Mouse (Mus musculus) heart, embryonic 13.5 days (tissue): ENCODE results near the gene Rsph6a. TPM values are rescaled to one million over a fixed set of nuclear protein-coding genes. Genes with fewer than 3 reads are reported as not detected.

Experiments used
- ATAC-seq: fragments of 200-750 bp; cut with Nextera tagmentation; 2 replicates; pipeline ENCODE4 v1.8.0; 2017; ENCODE audit warnings: moderate TSS enrichment; ENCODE audit not compliant: insufficient number of reproducible peaks, low FRiP score, low TSS enrichment; ENCODE audit errors: extremely low read depth
- H3K27ac ChIP-seq: fragments of 300-500 bp; sonication (generic); replicated peaks from 2 replicates; pipeline ENCODE4 v1.5.1; 2015; ENCODE audit warnings: moderate library complexity, mild to moderate bottlenecking, inconsistent platforms
- H3K27me3 ChIP-seq: fragments of 300-500 bp; sonication (generic); replicated peaks from 2 replicates; pipeline ENCODE4 v1.6.1; 2015; ENCODE audit warnings: mild to moderate bottlenecking, inconsistent platforms
- H3K36me3 ChIP-seq: fragments of 300-500 bp; sonication (generic); 2 replicates; pipeline ENCODE4 v1.6.1; 2015; ENCODE audit warnings: mild to moderate bottlenecking, inconsistent platforms
- H3K4me1 ChIP-seq: fragments of 300-500 bp; sonication (generic); 2 replicates; pipeline ENCODE4 v1.6.1; 2015; ENCODE audit warnings: inconsistent platforms
- H3K4me2 ChIP-seq: fragments of 300-500 bp; sonication (generic); 2 replicates; pipeline ENCODE4 v1.6.1; 2015; ENCODE audit warnings: inconsistent platforms, mild to moderate bottlenecking, moderate library complexity
- H3K4me3 ChIP-seq: fragments of 300-500 bp; sonication (generic); 2 replicates; pipeline ENCODE4 v1.5.1; 2015; ENCODE audit warnings: moderate library complexity, mild to moderate bottlenecking, inconsistent platforms
- H3K9ac ChIP-seq: fragments of 300-500 bp; sonication (generic); 2 replicates; pipeline ENCODE4 v1.6.1; 2015; ENCODE audit warnings: inconsistent platforms, mild to moderate bottlenecking, moderate library complexity
- H3K9me3 ChIP-seq: fragments of 300-500 bp; sonication (generic); 2 replicates; pipeline ENCODE4 v1.6.1; 2016; ENCODE audit warnings: inconsistent platforms
- WGBS: fragments of 180-500 bp; shearing (Covaris S2); methylation state at CpG from one replicate; pipeline ENCODE4 v1.1.7; 2015; ENCODE audit warnings: mixed read lengths; 5-methylcytosine and 5-hydroxymethylcytosine counted together
- polyA plus RNA-seq: library from polyadenylated mRNA; unstranded; fragments of >200 nt; fragmentation: Nextera tagmentation; extraction: Ambion mirVana; gene quantifications from 2 replicates; pipeline ENCODE4 v1.2.1, GENCODE M21; 2015

Gene Rsph6a
- polyA plus RNA-seq, 1 experiment from 2014 or later, result not detected

GRCm38 (mm10) chr7:19048006-19048527 is 6.4 kb upstream of the Rsph6a start:
- ATAC-seq, result no peak
- no peaks in the 10 kb centered on the region for H3K4me1 ChIP-seq
- no peak overlapping the region for H3K9ac ChIP-seq
- H3K4me2 ChIP-seq, result no peak overlapping the region
- H3K36me3 ChIP-seq, result peaks cover 95% of the 10 kb centered on the region
- H3K27me3 ChIP-seq, result no peaks in the 10 kb centered on the region
- no peak overlapping the region for H3K27ac ChIP-seq
- no peaks in the 10 kb centered on the region for H3K9me3 ChIP-seq
- WGBS, result 87% methylated on average over 14 of the region's 14 CpGs
- no peak overlapping the region for H3K4me3 ChIP-seq

- Histone ChIP-seq H3K27me3 (no peaks in the 10 kb centered on the region), H3K36me3 (peaks cover 91% of the 10 kb centered on the region), H3K4me1 (peaks cover 6% of the 10 kb centered on the region; the same call in 1 of the 2 replicates), H3K9ac (no peak overlapping the region), H3K27ac (no peak overlapping the region), H3K4me2 (no peak overlapping the region), H3K9me3 (no peaks in the 10 kb centered on the region), H3K4me3 (no peak overlapping the region)
- WGBS, result 86% methylated on average over 5 of the region's 5 CpGs
- no peak for ATAC-seq
Observed at GRCm38 (mm10) chr7:19049252-19049651, 5.2 kb upstream of the Rsph6a start.

- Histone ChIP-seq H3K4me1 (peaks cover 12% of the 10 kb centered on the region), H3K36me3 (peaks cover 84% of the 10 kb centered on the region), H3K9ac (no peak overlapping the region), H3K4me3 (no peak overlapping the region), H3K9me3 (no peaks in the 10 kb centered on the region), H3K4me2 (no peak overlapping the region), H3K27ac (no peak overlapping the region), H3K27me3 (no peaks in the 10 kb centered on the region)
- no peak for ATAC-seq
- 80% methylated on average over 8 of the region's 8 CpGs for WGBS
Observed at GRCm38 (mm10) chr7:19050172-19050571, 4.3 kb upstream of the Rsph6a start.

- no peak for ATAC-seq
- Histone ChIP-seq H3K27ac (no peak overlapping the region), H3K4me1 (peaks cover 12% of the 10 kb centered on the region), H3K36me3 (peaks cover 75% of the 10 kb centered on the region), H3K27me3 (no peaks in the 10 kb centered on the region), H3K4me2 (no peak overlapping the region), H3K4me3 (no peak overlapping the region), H3K9me3 (no peaks in the 10 kb centered on the region), H3K9ac (no peak overlapping the region)
- 51% methylated on average over 4 of the region's 4 CpGs for WGBS
Observed at GRCm38 (mm10) chr7:19051161-19051560, 3.3 kb upstream of the Rsph6a start.

GRCm38 (mm10) chr7:19052345-19053135 is 1.9 kb upstream of the Rsph6a start:
- no peak overlapping the region for H3K4me2 ChIP-seq
- 83% methylated on average over 15 of the region's 15 CpGs for WGBS
- peaks cover 12% of the 10 kb centered on the region for H3K4me1 ChIP-seq
- H3K36me3 ChIP-seq, result peaks cover 65% of the 10 kb centered on the region
- H3K4me3 ChIP-seq, result no peak overlapping the region
- H3K27ac ChIP-seq, result no peak overlapping the region
- no peaks in the 10 kb centered on the region for H3K9me3 ChIP-seq
- ATAC-seq, result no peak
- H3K9ac ChIP-seq, result no peak overlapping the region
- no peaks in the 10 kb centered on the region for H3K27me3 ChIP-seq

- Histone ChIP-seq H3K27me3 (no peaks in the 10 kb centered on the region), H3K4me1 (peaks cover 12% of the 10 kb centered on the region), H3K4me2 (no peak overlapping the region), H3K4me3 (no peak overlapping the region), H3K36me3 (peaks cover 59% of the 10 kb centered on the region), H3K9ac (no peak overlapping the region), H3K27ac (no peak overlapping the region), H3K9me3 (no peaks in the 10 kb centered on the region)
- no peak for ATAC-seq
- 84% methylated on average over 7 of the region's 7 CpGs for WGBS
Observed at GRCm38 (mm10) chr7:19053136-19053532, 1.4 kb upstream of the Rsph6a start.

GRCm38 (mm10) chr7:19054777-19055076 is 237 bp downstream of the Rsph6a start:
- peak overlapping the region; percentile 52; the same call in 1 of the 2 replicates for H3K9ac ChIP-seq
- no peak; the same call in 1 of the 2 replicates for ATAC-seq

GRCm38 (mm10) chr7:19055108-19055507 is 618 bp downstream of the Rsph6a start:
- Histone ChIP-seq H3K4me1 (peaks cover 12% of the 10 kb centered on the region), H3K27me3 (no peaks in the 10 kb centered on the region), H3K9ac (no peak overlapping the region), H3K27ac (no peak overlapping the region), H3K9me3 (no peaks in the 10 kb centered on the region), H3K4me3 (no peak overlapping the region), H3K36me3 (peaks cover 39% of the 10 kb centered on the region), H3K4me2 (no peak overlapping the region)
- 90% methylated on average over 8 of the region's 8 CpGs for WGBS
- no peak for ATAC-seq

More at GRCm38 (mm10) chr7:19054777-19055076, 237 bp downstream of the Rsph6a start:
- Histone ChIP-seq H3K4me1 (peaks cover 12% of the 10 kb centered on the region), H3K36me3 (peaks cover 43% of the 10 kb centered on the region), H3K4me3 (peak overlapping the region; percentile 19), H3K4me2 (peak overlapping the region; percentile 50), H3K27ac (no peak overlapping the region), H3K9me3 (no peaks in the 10 kb centered on the region), H3K27me3 (no peaks in the 10 kb centered on the region)
- 58% methylated on average over 9 of the region's 9 CpGs for WGBS

GRCm38 (mm10) chr7:19057405-19057804 is 2.9 kb downstream of the Rsph6a start:
- no peak overlapping the region for H3K9ac ChIP-seq
- H3K4me2 ChIP-seq, result no peak overlapping the region
- peaks cover 1% of the 10 kb centered on the region; the same call in 1 of the 2 replicates for H3K27me3 ChIP-seq
- WGBS, result 76% methylated on average over 10 of the region's 10 CpGs
- no peak overlapping the region for H3K4me3 ChIP-seq
- H3K9me3 ChIP-seq, result no peaks in the 10 kb centered on the region
- H3K36me3 ChIP-seq, result peaks cover 16% of the 10 kb centered on the region
- H3K27ac ChIP-seq, result no peak overlapping the region
- ATAC-seq, result no peak
- H3K4me1 ChIP-seq, result peaks cover 12% of the 10 kb centered on the region

- H3K4me3 ChIP-seq, result peak overlapping the region; percentile 14; the same call in 1 of the 2 replicates
- no peaks in the 10 kb centered on the region for H3K4me1 ChIP-seq
- H3K4me2 ChIP-seq, result peak overlapping the region; percentile 36
- WGBS, result 39% methylated on average over 13 of the region's 13 CpGs
- no peaks in the 10 kb centered on the region; the same call in 1 of the 2 replicates for H3K9me3 ChIP-seq
- H3K9ac ChIP-seq, result 0 out of 2 replicates have a peak overlapping the region, but pooled peaks have one; percentile 19
- H3K36me3 ChIP-seq, result no peaks in the 10 kb centered on the region
- no peak overlapping the region for H3K27ac ChIP-seq
- peaks cover 59% of the 10 kb centered on the region for H3K27me3 ChIP-seq
- no peak for ATAC-seq
Observed at GRCm38 (mm10) chr7:19065896-19066295, 11.4 kb downstream of the Rsph6a start.

GRCm38 (mm10) chr7:19067063-19067462 is 12.6 kb downstream of the Rsph6a start:
- no peak overlapping the region for H3K9ac ChIP-seq
- no peaks in the 10 kb centered on the region for H3K4me1 ChIP-seq
- no peak overlapping the region for H3K4me2 ChIP-seq
- no peak overlapping the region for H3K4me3 ChIP-seq
- H3K36me3 ChIP-seq, result no peaks in the 10 kb centered on the region
- H3K27ac ChIP-seq, result no peak overlapping the region
- WGBS, result 31% methylated on average over 14 of the region's 14 CpGs
- no peak for ATAC-seq
- peaks cover 59% of the 10 kb centered on the region for H3K27me3 ChIP-seq
- no peaks in the 10 kb centered on the region; the same call in 1 of the 2 replicates for H3K9me3 ChIP-seq

- H3K27ac ChIP-seq, result no peak overlapping the region
- no peak for ATAC-seq
- no peaks in the 10 kb centered on the region for H3K36me3 ChIP-seq
- no peaks in the 10 kb centered on the region for H3K4me1 ChIP-seq
- H3K4me3 ChIP-seq, result no peak overlapping the region
- no peak overlapping the region for H3K4me2 ChIP-seq
- H3K9me3 ChIP-seq, result no peaks in the 10 kb centered on the region; the same call in 1 of the 2 replicates
- 56% methylated on average over 11 of the region's 14 CpGs for WGBS
- H3K9ac ChIP-seq, result no peak overlapping the region
- H3K27me3 ChIP-seq, result peaks cover 53% of the 10 kb centered on the region
Observed at GRCm38 (mm10) chr7:19067935-19068334, 13.4 kb downstream of the Rsph6a start.
